Mouse (Mus musculus): ENCODE results near the gene Tmem169. TPM values are rescaled to one million over a fixed set of nuclear protein-coding genes. Genes with fewer than 3 reads are reported as not detected.

Tmem169 gene
- polyA plus RNA-seq, 1 experiment, result 0.41 TPM

- H3K79me2 ChIP-seq (ENCODE audit: control insufficient read depth, insufficient read depth), result no peaks in the 10 kb centered on the region
- no peak overlapping the region for H3ac ChIP-seq (ENCODE audit: control insufficient read depth, insufficient read length)
- no peak overlapping the region for H3K4me2 ChIP-seq (ENCODE audit: low read depth)
- H3K27me3 ChIP-seq (ENCODE audit: control insufficient read depth, insufficient read depth, insufficient read length), result no peaks in the 10 kb centered on the region
- TF ChIP-seq POLR2A (IDR thresholded peaks at IDR 0.05; ENCODE audit: insufficient read length, low read depth), result no peak
- no peak for TF ChIP-seq REST (IDR thresholded peaks at IDR 0.05; ENCODE audit: insufficient read depth, insufficient read length)
- no peak for TF ChIP-seq USF1 (IDR thresholded peaks at IDR 0.05; ENCODE audit: low read depth)
- no peak for TF ChIP-seq MYOD1 (IDR thresholded peaks at IDR 0.05; ENCODE audit: control insufficient read depth in 1 of 3, insufficient read length in 2 of 3, low read depth in 2 of 3)
- no peak for TF ChIP-seq CEBPB (IDR thresholded peaks at IDR 0.05; ENCODE audit: insufficient read depth, poor library complexity, severe bottlenecking)
- TF ChIP-seq TCF12 (IDR thresholded peaks at IDR 0.05; ENCODE audit: insufficient read depth, poor library complexity, severe bottlenecking), result no peak
- no peak for TF ChIP-seq MAX (IDR thresholded peaks at IDR 0.05; ENCODE audit: low read depth)
- TF ChIP-seq TCF3 (IDR thresholded peaks at IDR 0.05; ENCODE audit: insufficient read length, low read depth), result no peak
- no peak for TF ChIP-seq SRF (IDR thresholded peaks at IDR 0.05; ENCODE audit: control insufficient read depth, insufficient read length, low read depth)
- TF ChIP-seq E2F4 (IDR thresholded peaks at IDR 0.05; ENCODE audit: insufficient read depth), result no peak
- TF ChIP-seq MYOG (IDR thresholded peaks at IDR 0.05; ENCODE audit: control insufficient read depth in 1 of 3, insufficient read depth in 1 of 3, insufficient read length in 2 of 3, low read depth in 2 of 3), result no peak
- no peak for TF ChIP-seq POLR2AphosphoS2 (IDR thresholded peaks at IDR 0.05; ENCODE audit: insufficient read length, low read depth)
- H3K36me3 ChIP-seq (ENCODE audit: control insufficient read depth, insufficient read depth), result peaks cover 34% of the 10 kb centered on the region
- H3K4me3 ChIP-seq, result no peak overlapping the region
Observed at GRCm38 (mm10) chr1:72316901-72317300, 32.7 kb downstream of the Tmem169 start.

- no peak overlapping the region for H3K4me2 ChIP-seq (ENCODE audit: low read depth)
- no peaks in the 10 kb centered on the region for H3K79me2 ChIP-seq (ENCODE audit: control insufficient read depth, insufficient read depth)
- no peaks in the 10 kb centered on the region for H3K27me3 ChIP-seq (ENCODE audit: control insufficient read depth, insufficient read depth, insufficient read length)
- no peak for TF ChIP-seq POLR2AphosphoS2 (IDR thresholded peaks at IDR 0.05; ENCODE audit: insufficient read length, low read depth)
- no peak for TF ChIP-seq E2F4 (IDR thresholded peaks at IDR 0.05; ENCODE audit: insufficient read depth)
- TF ChIP-seq TCF12 (IDR thresholded peaks at IDR 0.05; ENCODE audit: insufficient read depth, poor library complexity, severe bottlenecking), result no peak
- TF ChIP-seq POLR2A (IDR thresholded peaks at IDR 0.05; ENCODE audit: insufficient read length, low read depth), result no peak
- H3K4me3 ChIP-seq, result no peak overlapping the region
- peaks cover 35% of the 10 kb centered on the region for H3K36me3 ChIP-seq (ENCODE audit: control insufficient read depth, insufficient read depth)
- H3ac ChIP-seq (ENCODE audit: control insufficient read depth, insufficient read length), result no peak overlapping the region
Observed at GRCm38 (mm10) chr1:72320759-72321158, 36.6 kb downstream of the Tmem169 start.

GRCm38 (mm10) chr1:72323248-72323647 is 39.1 kb downstream of the Tmem169 start:
- Histone ChIP-seq H3K27me3 (ENCODE audit: control insufficient read depth, insufficient read depth, insufficient read length) (no peaks in the 10 kb centered on the region), H3K36me3 (ENCODE audit: control insufficient read depth, insufficient read depth) (peaks cover 26% of the 10 kb centered on the region), H3K79me2 (ENCODE audit: control insufficient read depth, insufficient read depth) (no peaks in the 10 kb centered on the region), H3ac (ENCODE audit: control insufficient read depth, insufficient read length) (no peak overlapping the region), H3K4me2 (ENCODE audit: low read depth) (no peak overlapping the region), H3K4me3 (no peak overlapping the region)
- TF ChIP-seq CEBPB (IDR thresholded peaks at IDR 0.05; ENCODE audit: insufficient read depth, poor library complexity, severe bottlenecking) (no peak), TCF12 (IDR thresholded peaks at IDR 0.05; ENCODE audit: insufficient read depth, poor library complexity, severe bottlenecking) (no peak), POLR2AphosphoS2 (IDR thresholded peaks at IDR 0.05; ENCODE audit: insufficient read length, low read depth) (no peak), MAX (IDR thresholded peaks at IDR 0.05; ENCODE audit: low read depth) (no peak), POLR2A (IDR thresholded peaks at IDR 0.05; ENCODE audit: insufficient read length, low read depth) (no peak), USF1 (IDR thresholded peaks at IDR 0.05; ENCODE audit: low read depth) (no peak), MYOG (IDR thresholded peaks at IDR 0.05; ENCODE audit: control insufficient read depth in 1 of 3, insufficient read depth in 1 of 3, insufficient read length in 2 of 3, low read depth in 2 of 3) (no peak), SRF (IDR thresholded peaks at IDR 0.05; ENCODE audit: control insufficient read depth, insufficient read length, low read depth) (no peak), MYOD1 (IDR thresholded peaks at IDR 0.05; ENCODE audit: control insufficient read depth in 1 of 3, insufficient read length in 2 of 3, low read depth in 2 of 3) (no peak), REST (IDR thresholded peaks at IDR 0.05; ENCODE audit: insufficient read depth, insufficient read length) (no peak), E2F4 (IDR thresholded peaks at IDR 0.05; ENCODE audit: insufficient read depth) (no peak), TCF3 (IDR thresholded peaks at IDR 0.05; ENCODE audit: insufficient read length, low read depth) (no peak)

- TF ChIP-seq MYOG (IDR thresholded peaks at IDR 0.05; ENCODE audit: control insufficient read depth in 1 of 3, insufficient read depth in 1 of 3, insufficient read length in 2 of 3, low read depth in 2 of 3), result no peak
Observed at GRCm38 (mm10) chr1:72326162-72326821, 42.1 kb downstream of the Tmem169 start.

GRCm38 (mm10) chr1:72334807-72335206 is 50.6 kb downstream of the Tmem169 start:
- no peak for TF ChIP-seq USF1 (IDR thresholded peaks at IDR 0.05; ENCODE audit: low read depth)
- TF ChIP-seq CEBPB (IDR thresholded peaks at IDR 0.05; ENCODE audit: insufficient read depth, poor library complexity, severe bottlenecking), result no peak
- TF ChIP-seq REST (IDR thresholded peaks at IDR 0.05; ENCODE audit: insufficient read depth, insufficient read length), result no peak
- TF ChIP-seq E2F4 (IDR thresholded peaks at IDR 0.05; ENCODE audit: insufficient read depth), result no peak
- TF ChIP-seq POLR2A (IDR thresholded peaks at IDR 0.05; ENCODE audit: insufficient read length, low read depth), result no peak
- TF ChIP-seq SRF (IDR thresholded peaks at IDR 0.05; ENCODE audit: control insufficient read depth, insufficient read length, low read depth), result no peak
- no peak for TF ChIP-seq MYOD1 (IDR thresholded peaks at IDR 0.05; ENCODE audit: control insufficient read depth in 1 of 3, insufficient read length in 2 of 3, low read depth in 2 of 3)
- no peak for TF ChIP-seq MYOG (IDR thresholded peaks at IDR 0.05; ENCODE audit: control insufficient read depth in 1 of 3, insufficient read depth in 1 of 3, insufficient read length in 2 of 3, low read depth in 2 of 3)
- TF ChIP-seq POLR2AphosphoS2 (IDR thresholded peaks at IDR 0.05; ENCODE audit: insufficient read length, low read depth), result no peak
- no peak overlapping the region for H3K4me2 ChIP-seq (ENCODE audit: low read depth)
- no peaks in the 10 kb centered on the region for H3K27me3 ChIP-seq (ENCODE audit: control insufficient read depth, insufficient read depth, insufficient read length)
- H3K36me3 ChIP-seq (ENCODE audit: control insufficient read depth, insufficient read depth), result peaks cover 35% of the 10 kb centered on the region
- H3ac ChIP-seq (ENCODE audit: control insufficient read depth, insufficient read length), result no peak overlapping the region
- no peaks in the 10 kb centered on the region for H3K79me2 ChIP-seq (ENCODE audit: control insufficient read depth, insufficient read depth)
- H3K4me3 ChIP-seq, result no peak overlapping the region

More at GRCm38 (mm10) chr1:72326162-72326821, 42.1 kb downstream of the Tmem169 start:
- Histone ChIP-seq H3K27me3 (ENCODE audit: control insufficient read depth, insufficient read depth, insufficient read length) (no peaks in the 10 kb centered on the region), H3K36me3 (ENCODE audit: control insufficient read depth, insufficient read depth) (peaks cover 32% of the 10 kb centered on the region), H3ac (ENCODE audit: control insufficient read depth, insufficient read length) (no peak overlapping the region), H3K4me2 (ENCODE audit: low read depth) (no peak overlapping the region), H3K4me3 (no peak overlapping the region), H3K79me2 (ENCODE audit: control insufficient read depth, insufficient read depth) (no peaks in the 10 kb centered on the region)

All from myocyte (in vitro differentiated cells).